In genomic region chr19:3654940-3655339, GRCm38 (mm10) we compare ENCODE assay signal across 16 mouse cellular contexts. TPM values are rescaled to one million over a fixed set of nuclear protein-coding genes. Genes with fewer than 3 reads are reported as not detected.
A peak's percentile ranks its signal among the peaks of the same experiment; 100 is the strongest.
DNase-seq lines count a peak whose midpoint lies in the region; ATAC-seq lines count a peak whose summit lies in the region.
"Had no signal": no experiment of that assay in that cellular context is flagged by ENCODE, and none has a peak within 500 bp of the region (broad histone marks: within the 10 kb centered on the region; RNA-seq: fewer than 3 reads in every experiment).

No protein-coding gene starts in this region.

- no peak for DNase-seq in heart, postnatal 36 days
- no peak for DNase-seq in liver
- DNase-seq in thymus, postnatal 14 days, result peak; percentile 62
- no peak for DNase-seq in left cerebral cortex, postnatal 25 days (ENCODE audit: low spot score in 2 of 2)
- no peak for DNase-seq in ovary, adult 18-20 months (ENCODE audit: low spot score)
- DNase-seq: cerebellum, postnatal 10 days; kidney, adult 18-20 months; liver, embryonic 13.5 days; right cerebral cortex, postnatal 25 days had no signal

- peaks cover 54% of the 10 kb centered on the region for H3K36me3 ChIP-seq in heart, embryonic 13.5 days
- H3K36me3 ChIP-seq in liver, embryonic 16.5 days (ENCODE audit: control insufficient read depth, insufficient read depth), result peaks cover 12% of the 10 kb centered on the region

- peak overlapping the region; percentile 62; the same call in 1 of the 2 replicates for H3K27ac ChIP-seq in heart, embryonic 13.5 days (replicated peaks)
- H3K27ac ChIP-seq in liver, embryonic 16.5 days (ENCODE audit: low read length), result 0 out of 2 replicates have a peak overlapping the region, but pooled peaks have one; percentile 20
- H3K27ac ChIP-seq in brown adipose tissue, adult 24 weeks (replicated peaks; ENCODE audit: low read depth, low read length), result 0 out of 2 replicates have a peak overlapping the region, but pooled peaks have one; percentile 19
- H3K27ac ChIP-seq: forebrain, embryonic 15.5 days; left cerebral cortex, adult 2 months; liver, embryonic 13.5 days; midbrain, embryonic 13.5 days had no signal

- intact Hi-C loops in heart, postnatal 36 days (cut with DNase I), result no loop called here
- intact Hi-C loops in left cerebral cortex, postnatal 25 days (cut with DNase I), result no loop called here

- no peak for ATAC-seq in heart, embryonic 13.5 days (ENCODE audit: extremely low read depth, insufficient number of reproducible peaks, low FRiP score, low TSS enrichment)
- ATAC-seq in liver, embryonic 16.5 days (ENCODE audit: low read depth), result peak; percentile 28; the same call in 1 of the 2 replicates
- ATAC-seq: forebrain, embryonic 15.5 days; midbrain, embryonic 13.5 days had no signal

- H3K4me2 ChIP-seq in heart, embryonic 13.5 days, result no peak overlapping the region
- no peak overlapping the region for H3K4me2 ChIP-seq in liver, embryonic 16.5 days (ENCODE audit: low read depth, low read length)
- H3K4me2 ChIP-seq: forebrain, embryonic 15.5 days; liver, embryonic 13.5 days; midbrain, embryonic 13.5 days had no signal

- H3K27me3 ChIP-seq in heart, embryonic 13.5 days (replicated peaks), result no peaks in the 10 kb centered on the region
- H3K27me3 ChIP-seq in liver, embryonic 16.5 days (ENCODE audit: control insufficient read depth, insufficient read depth, low read depth, low read length), result no peaks in the 10 kb centered on the region
- H3K27me3 ChIP-seq: forebrain, embryonic 15.5 days; liver, embryonic 13.5 days; midbrain, embryonic 13.5 days had no signal

- WGBS in heart, embryonic 13.5 days, result 63% methylated on average over 4 of the region's 4 CpGs
- 33% methylated on average over 4 of the region's 4 CpGs for WGBS in liver, embryonic 16.5 days (ENCODE audit: insufficient replicate concordance)

- H3K4me3 ChIP-seq in heart, embryonic 13.5 days, result no peak overlapping the region
- no peak overlapping the region for H3K4me3 ChIP-seq in liver, embryonic 16.5 days (ENCODE audit: low read depth, low read length)
- no peak overlapping the region for H3K4me3 ChIP-seq in brown adipose tissue, adult 24 weeks (ENCODE audit: insufficient read depth, low read depth, low read length)
- H3K4me3 ChIP-seq: forebrain, embryonic 15.5 days; heart, embryonic 10.5 days; left cerebral cortex, adult 2 months; liver, embryonic 13.5 days; midbrain, embryonic 13.5 days had no signal

- no peaks in the 10 kb centered on the region for H3K9me3 ChIP-seq in heart, embryonic 13.5 days
- no peaks in the 10 kb centered on the region for H3K9me3 ChIP-seq in liver, embryonic 16.5 days (replicated peaks; ENCODE audit: control insufficient read depth, low read length)
- H3K9me3 ChIP-seq: forebrain, embryonic 15.5 days; liver, embryonic 13.5 days had no signal

- H3K9ac ChIP-seq in heart, embryonic 13.5 days, result no peak overlapping the region
- no peak overlapping the region for H3K9ac ChIP-seq in liver, embryonic 16.5 days (ENCODE audit: low read depth, low read length)
- H3K9ac ChIP-seq: forebrain, embryonic 15.5 days; liver, embryonic 13.5 days; midbrain, embryonic 13.5 days had no signal

- peaks cover 26% of the 10 kb centered on the region for H3K4me1 ChIP-seq in heart, embryonic 13.5 days
- peaks cover 6% of the 10 kb centered on the region for H3K4me1 ChIP-seq in liver, embryonic 16.5 days (ENCODE audit: control insufficient read depth, low read depth, low read length)
- H3K4me1 ChIP-seq in brown adipose tissue, adult 24 weeks (ENCODE audit: control insufficient read depth, insufficient read depth, insufficient read length, low read length), result peaks cover 25% of the 10 kb centered on the region
- H3K4me1 ChIP-seq: forebrain, embryonic 15.5 days; midbrain, embryonic 13.5 days had no signal

RNA-seq across cellular contexts. Expression of gene Lrp5, which starts 31.4 kb away (rescaled TPM):
- polyA plus RNA-seq in heart, embryonic 13.5 days (2015; fragmentation: Nextera tagmentation; extraction: Ambion mirVana), result 2.9 and 3.3 TPM in 2 replicates
- 10 to 100 TPM; 51.3 to 60.3 TPM for total RNA-seq in heart, postnatal 36 days (2021)
- polyA plus RNA-seq in liver, embryonic 16.5 days (2015; fragmentation: Nextera tagmentation; extraction: Ambion mirVana), result 2.2 and 2.7 TPM in 2 replicates
- polyA plus RNA-seq in brown adipose tissue, adult 24 weeks (2012; ENCODE audit: insufficient read depth, insufficient read length, missing spikeins), result 13.2 TPM in 2 replicates
- 10 to 100 TPM in 1 of 2 experiments, 1 to 10 TPM in 1; 9.1 to 10.0 TPM for total RNA-seq in left cerebral cortex, postnatal 25 days (2021)

RNA-seq across cellular contexts. Expression of gene 1810055G02Rik, which starts 53.2 kb away (rescaled TPM):
- polyA plus RNA-seq in heart, embryonic 13.5 days (2015; fragmentation: Nextera tagmentation; extraction: Ambion mirVana), result 24.1 and 26.2 TPM in 2 replicates
- 1 to 10 TPM; 7.3 to 7.5 TPM for total RNA-seq in heart, postnatal 36 days (2021)
- 15.8 and 16.5 TPM in 2 replicates for polyA plus RNA-seq in liver, embryonic 16.5 days (2015; fragmentation: Nextera tagmentation; extraction: Ambion mirVana)
- polyA plus RNA-seq in brown adipose tissue, adult 24 weeks (2012; ENCODE audit: insufficient read depth, insufficient read length, missing spikeins), result 5.3 and 6.6 TPM in 2 replicates
- total RNA-seq in left cerebral cortex, postnatal 25 days (2021), result 10 to 100 TPM; 35.1 TPM
